Mouse (Mus musculus) layer of hippocampus, adult 8-10 months (tissue): ENCODE results near the gene Dysf. TPM values are rescaled to one million over a fixed set of nuclear protein-coding genes. Genes with fewer than 3 reads are reported as not detected.

Experiments
- DNase-seq, 2 experiments: peaks; one replicate each; pipeline ENCODE4 v3.0.0; 2022; ENCODE audit warnings: low spot score in 2 of 2
- total RNA-seq, 4 experiments: library from RNA; stranded (reverse); gene quantifications; 2 replicates each; pipeline ENCODE4 v1.2.4; 2022

Dysf gene
- total RNA-seq, 4 experiments from 2014 or later: 1.2 to 3.5 (median 2.7) TPM

DNA sequence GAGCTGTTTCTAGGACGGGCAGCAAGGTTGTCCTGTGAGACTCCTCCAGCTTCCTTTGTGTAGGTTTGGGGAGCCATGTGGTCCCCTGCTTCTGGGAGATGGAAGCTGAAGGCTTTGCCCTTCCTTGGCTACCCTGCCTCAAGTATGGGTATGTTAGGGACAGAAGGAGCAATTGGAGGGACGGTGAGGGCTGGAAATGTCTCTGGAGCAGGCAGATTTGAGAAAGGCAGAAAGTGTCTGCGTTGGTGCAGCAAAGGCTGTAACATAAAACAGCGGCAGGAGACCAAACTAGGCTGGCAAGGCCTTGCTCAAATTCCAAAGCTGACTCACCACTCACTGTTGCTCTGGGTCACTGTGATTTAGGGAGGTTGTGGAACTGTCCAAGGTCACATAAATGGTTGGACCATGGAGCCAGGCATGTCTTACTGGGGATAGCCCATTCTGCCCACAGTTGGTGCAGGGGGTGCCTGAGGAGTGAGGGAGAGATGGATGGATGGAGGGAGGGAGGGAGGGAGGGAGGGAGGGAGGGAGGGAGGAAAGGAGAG lies 148.2 kb downstream of the Dysf start:
- DNase-seq: no peak

DNA sequence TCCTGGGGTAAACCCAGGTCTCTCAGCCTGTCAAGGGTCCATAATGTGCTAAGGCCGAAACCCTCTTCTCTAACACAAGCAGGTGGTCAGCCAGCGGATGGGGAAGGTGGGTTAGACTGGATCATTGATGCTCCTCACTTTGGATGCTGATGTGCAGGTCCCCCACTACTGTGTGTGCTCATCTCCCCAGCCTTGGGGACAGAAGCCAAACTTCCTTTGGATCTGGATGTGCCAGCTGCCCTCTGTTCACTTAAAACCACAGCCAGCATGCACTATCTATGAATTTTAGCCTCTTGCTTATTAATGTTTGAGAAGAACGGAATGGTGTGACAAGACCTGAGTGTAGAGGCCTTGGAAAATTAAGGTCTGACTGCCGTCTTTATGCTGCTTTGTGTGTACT lies 150.7 kb downstream of the Dysf start:
- DNase-seq: no peak

DNA sequence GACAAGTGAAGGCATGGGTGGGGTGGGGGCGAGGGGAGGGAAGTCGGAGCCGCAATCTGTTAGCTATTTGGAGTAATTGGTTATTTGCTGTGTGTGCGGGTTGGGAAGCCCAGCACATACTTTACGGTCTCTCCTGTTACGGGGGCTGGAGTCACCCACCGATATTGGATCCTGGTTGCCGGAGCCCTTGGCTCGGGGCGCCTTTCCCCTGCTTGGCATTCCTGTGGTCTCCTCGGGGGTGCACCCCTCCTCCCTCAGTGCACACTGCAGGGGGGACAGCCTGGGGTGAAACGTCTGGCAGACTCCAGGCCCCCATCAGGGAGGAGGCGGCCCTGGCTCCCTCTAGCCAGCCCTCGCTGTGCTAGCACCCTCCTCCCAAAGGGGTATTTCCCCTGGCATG lies 159.2 kb downstream of the Dysf start:
- no peak for DNase-seq

GRCm38 (mm10) chr6:84168571-84168970 lies 160.2 kb downstream of the Dysf start:
- DNase-seq: no peak

GRCm38 (mm10) chr6:84173626-84174025 lies 165.2 kb downstream of the Dysf start:
- DNase-seq: no peak

DNA sequence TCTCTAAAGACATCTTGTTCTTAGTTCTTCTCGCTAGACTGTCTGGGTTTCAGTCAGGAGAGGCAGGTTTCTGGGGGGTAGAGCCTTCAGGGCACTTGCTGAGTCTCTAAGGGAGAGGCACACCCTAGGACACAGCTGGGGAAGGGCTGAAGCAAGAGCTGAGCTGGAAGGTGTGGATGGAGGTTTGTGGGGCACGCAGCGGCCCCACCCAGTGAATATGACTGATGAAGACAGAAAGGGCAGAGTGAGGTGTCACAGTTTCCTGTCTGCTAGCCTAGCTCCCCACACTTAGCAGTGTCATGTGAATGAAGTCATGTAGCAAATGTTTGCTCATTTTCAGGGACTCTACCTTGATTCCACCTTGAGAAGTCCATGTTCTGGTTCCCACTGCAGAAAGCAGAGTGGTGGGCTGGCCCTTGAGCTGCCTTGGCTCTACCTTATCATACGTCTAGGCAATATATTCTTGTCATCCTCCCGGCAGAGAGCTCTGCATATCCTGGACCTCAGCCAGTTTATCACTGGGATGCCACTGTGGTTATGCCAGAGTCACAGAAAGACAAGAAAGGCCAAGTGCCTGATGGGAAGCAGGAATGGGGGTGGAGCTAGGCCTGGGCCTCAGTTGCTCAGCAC lies 170.5 kb downstream of the Dysf start:
- no peak for DNase-seq

DNA sequence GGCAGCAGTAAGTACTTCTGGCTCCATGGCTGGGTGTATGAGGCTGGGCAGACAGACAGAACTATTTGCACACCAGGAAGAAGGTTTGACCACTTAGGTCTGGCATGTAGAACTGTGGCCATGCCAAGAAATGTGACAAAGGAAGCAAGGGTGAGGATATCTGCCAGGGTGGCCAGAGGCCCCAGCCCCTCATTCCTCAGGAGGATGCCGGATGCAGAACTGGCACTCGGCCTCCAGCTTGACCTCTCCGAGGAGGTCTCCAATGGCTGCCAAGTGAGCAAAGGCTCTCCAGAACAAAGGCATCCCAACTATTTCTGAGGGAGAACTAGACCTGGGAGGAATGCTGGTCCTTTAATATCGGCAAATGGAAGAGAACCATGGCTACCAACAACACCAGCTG lies 173.1 kb downstream of the Dysf start:
- DNase-seq: no peak

DNA sequence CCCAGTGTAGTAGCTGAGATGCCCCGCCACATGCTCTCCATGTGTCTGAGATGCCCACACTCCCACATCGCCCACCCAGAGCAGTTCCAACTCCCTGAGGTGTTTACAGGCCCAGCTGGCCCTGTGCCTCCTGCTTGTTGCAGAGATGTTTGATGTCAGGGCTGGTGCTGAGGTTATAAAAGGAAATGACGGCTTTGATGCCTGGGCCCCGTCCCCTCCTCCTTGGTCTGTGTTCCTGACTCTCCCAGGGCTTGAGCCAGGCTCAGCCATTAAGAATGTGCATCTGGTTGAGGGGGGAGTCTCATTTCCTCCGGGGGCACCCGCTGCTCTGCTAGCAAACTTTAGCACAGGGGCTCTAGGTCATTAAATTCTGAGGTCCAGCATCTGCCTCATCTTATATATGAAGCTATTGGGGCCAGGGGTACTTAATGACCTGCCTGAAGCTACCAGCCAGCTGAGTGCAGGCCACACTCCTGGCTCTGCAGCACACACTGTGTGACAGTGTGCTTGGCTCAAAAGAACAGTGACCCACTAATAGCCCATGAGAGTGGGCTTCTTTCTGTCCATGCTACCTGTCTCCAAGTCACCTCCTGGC lies 183.4 kb downstream of the Dysf start:
- DNase-seq: no peak

DNA sequence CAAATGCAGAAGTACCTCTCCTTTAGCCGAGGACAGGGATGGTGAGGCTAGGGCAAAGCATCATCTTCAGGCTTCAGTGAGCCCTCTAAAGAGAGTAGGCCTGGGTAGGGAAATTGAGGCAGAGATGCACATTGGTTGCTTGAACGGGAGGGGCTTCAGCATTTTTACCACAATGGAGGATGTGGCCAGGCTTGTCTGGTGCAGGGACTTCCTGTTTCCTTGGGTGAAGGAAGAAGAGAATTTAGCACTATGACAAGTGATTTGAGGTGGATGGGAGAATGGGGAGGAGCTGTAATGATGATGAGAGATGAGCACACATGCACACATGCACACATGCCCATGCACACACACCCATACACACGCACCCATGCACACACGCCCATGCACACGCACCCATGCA lies 188.1 kb downstream of the Dysf start:
- no peak for DNase-seq

DNA sequence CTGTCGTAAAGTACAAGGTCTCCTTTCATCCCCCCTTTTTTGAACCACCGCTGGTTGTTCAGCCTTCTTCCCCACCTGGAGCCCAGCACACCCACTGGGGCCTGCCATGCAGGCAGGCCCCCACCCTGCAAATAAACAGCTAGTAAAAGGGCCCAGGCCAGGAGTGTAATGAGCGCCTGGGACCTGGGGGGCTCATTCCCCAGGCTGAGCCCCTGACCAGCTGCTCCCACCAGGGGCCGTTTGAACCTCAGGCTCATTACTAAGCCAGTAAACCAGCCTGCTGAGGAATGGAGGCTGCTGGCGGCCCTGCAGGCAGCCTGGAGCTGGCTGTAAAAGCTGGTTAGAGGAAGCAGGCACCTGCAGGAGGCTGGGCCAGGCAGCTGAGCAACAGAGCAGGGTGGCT lies 189.4 kb downstream of the Dysf start:
- no peak for DNase-seq

DNA sequence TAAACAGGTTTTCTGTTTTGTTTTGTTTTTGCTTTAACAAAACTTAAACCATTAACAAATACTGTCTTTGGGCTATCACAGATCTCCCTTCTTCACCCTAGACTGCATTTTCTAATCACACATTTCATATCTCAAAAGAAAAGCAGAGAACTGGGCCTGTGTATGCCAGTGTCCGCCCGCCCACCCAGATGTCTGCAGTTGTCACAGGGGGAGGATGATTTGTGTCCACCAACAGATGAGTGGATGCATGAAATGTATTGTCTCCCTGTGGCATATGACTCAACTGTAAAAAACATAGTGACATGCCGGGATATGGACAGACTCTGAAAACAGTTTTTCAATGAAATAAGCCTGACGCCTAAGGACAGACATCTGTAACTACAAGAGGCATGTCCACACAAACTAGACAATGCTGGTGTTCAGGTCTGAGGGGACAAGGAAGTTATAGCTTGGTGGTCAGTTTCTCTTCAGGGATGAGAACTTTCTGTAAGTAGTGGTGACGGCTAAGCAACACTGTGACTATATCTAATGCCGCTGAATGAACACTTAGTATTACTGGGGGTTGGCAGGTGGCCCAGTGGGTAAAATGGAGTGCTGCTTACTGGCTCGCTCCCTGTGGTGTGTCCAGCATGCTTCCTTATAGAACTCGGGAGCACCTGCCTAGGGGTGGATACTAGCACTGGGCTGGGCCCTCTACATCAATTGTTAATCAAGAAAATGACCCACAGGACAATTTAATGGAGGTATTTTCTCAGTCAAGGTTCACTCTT lies 193.5 kb downstream of the Dysf start:
- no peak for DNase-seq

GRCm38 (mm10) chr6:84205611-84206010 lies 197.2 kb downstream of the Dysf start:
- DNase-seq: no peak

DNA sequence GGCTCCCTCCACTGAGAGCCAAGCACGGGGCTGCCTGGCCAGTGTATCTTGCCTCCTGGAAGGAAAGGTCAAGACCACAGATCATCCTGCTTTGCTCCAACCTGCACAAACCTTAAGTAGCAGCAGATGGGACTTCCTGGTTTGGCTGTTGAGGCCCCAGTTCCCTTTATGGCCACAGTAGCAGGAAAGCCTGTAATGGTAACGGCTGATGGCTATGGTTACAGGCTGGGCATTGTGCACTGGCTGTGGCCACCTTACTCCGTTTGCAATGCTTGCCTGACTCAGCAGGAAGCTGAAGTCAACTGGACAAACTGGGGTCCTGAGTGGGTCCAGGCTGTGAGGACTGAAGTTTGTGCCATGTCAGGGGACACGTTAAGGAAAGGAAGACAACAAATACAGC lies 200.2 kb downstream of the Dysf start:
- DNase-seq: no peak

DNA sequence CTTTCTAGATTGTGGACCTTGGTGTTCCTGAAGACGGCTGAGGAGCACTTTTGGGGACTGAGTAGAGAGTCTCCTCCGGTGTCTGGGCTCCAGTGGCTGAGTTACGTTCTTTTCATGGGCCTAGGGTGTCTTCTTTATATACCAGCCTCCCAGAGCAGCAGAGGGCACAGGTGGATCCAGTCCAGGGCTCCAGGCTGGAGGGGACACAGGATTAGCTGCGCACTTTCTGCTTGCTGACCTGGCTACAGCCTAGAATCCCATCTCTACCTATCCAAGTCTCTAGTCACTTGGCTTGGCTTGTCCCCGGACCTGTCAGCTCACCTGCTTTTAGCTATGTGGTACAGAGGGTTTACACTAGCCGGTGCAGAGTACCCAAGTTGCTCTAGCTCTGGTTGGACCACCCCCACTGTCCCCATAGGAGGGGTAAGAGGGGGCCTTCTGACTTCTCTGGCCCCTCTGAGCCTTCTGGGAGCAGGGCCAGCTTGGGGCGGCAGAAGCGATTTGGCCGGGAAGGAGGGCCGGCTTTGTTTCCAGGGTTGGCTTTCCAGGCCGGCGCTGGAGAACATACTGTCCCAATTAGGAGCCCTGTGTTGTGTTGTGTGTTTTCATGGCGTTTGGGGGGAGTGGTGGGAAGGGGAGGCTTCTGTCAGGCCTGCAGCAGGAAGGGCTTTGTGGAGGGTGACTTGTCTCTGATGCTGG lies 201.5 kb downstream of the Dysf start:
- no peak for DNase-seq

- DNase-seq: no peak
Measured at GRCm38 (mm10) chr6:84211473-84211872, 203.1 kb downstream of the Dysf start.

DNA sequence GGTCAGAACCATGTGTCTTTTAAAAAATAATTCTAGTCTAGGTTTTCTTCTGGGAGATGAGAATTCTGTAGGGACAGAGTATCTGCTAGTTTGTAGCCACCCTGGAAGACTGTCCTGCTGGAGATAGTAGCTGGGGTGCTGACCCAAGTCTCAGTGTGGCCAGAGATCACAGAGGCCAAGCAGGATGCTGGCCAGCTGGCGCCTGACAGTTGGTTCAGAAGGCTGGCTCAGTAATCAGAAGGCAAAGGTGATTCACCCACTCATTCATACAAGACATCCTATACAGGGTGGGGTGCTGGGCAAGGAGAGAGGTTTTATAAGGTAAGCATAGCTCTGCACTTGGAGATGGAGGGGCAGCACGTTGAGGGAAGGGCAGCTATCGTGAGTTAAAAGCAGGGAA lies 204.7 kb downstream of the Dysf start:
- DNase-seq: no peak

DNA sequence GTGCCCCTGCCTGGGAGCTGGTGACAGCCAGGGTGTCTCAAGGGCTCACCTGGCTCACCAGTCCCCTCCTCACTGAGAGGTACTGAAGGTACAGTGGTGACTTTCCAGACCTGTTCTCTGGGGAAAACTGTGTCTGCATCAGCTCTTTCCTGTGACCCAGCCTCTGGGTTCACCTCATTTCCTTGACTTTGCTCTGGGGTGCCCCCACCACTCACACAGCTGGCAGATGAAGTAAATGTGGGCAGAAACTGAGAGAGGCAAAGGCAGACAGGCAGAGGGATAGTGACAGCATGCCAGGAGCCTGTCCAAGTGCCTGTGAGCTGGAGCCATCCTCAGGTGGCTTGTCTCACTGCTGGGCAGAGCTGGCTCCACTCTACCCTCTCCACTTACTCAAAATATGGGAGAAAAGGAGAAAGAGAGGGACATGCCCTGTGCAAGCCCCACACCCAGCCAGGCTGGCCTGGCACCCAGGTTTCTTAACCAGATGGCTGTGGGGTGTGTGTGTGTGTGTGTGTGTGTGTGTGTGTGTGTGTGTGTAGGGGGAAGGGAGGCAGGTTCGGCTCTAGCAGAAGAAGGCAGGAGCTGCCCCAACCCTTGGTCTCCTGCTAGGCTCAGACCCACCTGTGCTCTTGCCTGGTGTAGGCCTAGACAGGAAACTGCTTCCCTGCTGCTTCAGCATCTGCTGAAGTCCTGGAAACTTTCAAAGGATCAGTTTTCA lies 209.0 kb downstream of the Dysf start:
- no peak for DNase-seq

DNA sequence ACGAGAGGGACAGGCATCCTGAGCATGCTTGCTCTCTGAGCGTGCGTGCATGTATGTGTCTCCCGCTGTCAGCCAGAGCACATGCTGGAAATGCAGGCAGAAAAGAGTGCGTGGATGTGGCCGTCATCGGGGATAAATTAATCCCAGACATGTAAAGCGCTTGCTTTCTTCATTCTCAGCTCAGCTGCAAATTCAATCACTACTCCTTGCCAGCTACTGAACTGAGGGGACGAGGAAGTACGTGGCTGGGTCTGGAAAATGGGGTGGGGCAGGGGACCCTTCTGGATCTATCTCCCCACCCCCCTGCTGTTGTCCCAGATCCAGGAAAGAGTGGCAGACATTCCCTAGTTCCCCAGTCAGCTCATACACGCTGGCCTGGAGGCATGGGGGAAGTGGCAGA lies 210.7 kb downstream of the Dysf start:
- no peak for DNase-seq

GRCm38 (mm10) chr6:84224861-84225260 lies 216.5 kb downstream of the Dysf start:
- no peak for DNase-seq

DNA sequence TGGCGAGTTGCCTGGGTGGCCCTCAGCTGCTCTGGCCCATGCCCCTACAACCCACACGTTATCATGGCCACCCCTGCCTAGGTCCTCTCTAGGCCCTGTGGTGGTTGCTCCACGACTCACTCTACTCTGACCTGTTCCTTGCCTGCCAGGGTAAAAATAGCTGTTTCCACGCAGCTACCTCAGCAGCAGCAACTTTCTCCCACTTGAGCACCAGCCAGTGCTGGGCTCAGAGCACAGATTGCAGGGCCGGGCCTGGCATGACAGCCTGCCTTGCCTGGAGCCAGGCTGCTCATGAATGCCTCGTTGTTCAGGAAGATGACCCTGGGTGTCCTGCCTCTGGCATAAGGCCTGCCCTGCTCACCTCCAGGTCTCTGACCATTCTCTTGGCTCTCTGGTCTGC lies 217.2 kb downstream of the Dysf start:
- DNase-seq: peak; percentile 70 to 72

DNA sequence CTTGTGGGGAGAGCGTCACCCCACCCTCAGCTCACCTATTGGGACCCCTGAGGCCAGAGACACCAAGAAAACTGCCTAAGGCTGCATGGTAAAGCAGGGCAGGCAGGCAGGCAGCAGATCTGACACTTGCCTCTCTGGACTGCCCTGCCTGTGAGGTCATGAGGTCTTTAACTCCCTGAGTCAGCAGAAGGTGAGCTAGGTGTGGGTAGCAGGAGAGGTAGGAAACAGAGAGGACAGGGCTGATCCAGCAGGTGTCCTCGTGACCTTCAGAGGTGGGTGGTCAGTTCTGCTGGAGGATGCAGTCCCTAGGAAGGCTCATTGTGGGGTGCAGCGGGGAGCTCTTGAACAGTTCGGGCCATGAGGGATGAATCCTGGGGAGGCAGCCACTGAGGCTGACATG lies 219.8 kb downstream of the Dysf start:
- no peak for DNase-seq
